Mouse (Mus musculus): ENCODE data around the gene Spata45. TPM values are rescaled to one million over a fixed set of nuclear protein-coding genes. Genes with fewer than 3 reads are reported as not detected.

Gene Spata45
- polyA plus RNA-seq, 1 experiment from 2014 or later = not detected

GRCm38 (mm10) chr1:191068377-191068776 is 31.9 kb downstream of the Spata45 start:
- no peak overlapping the region for H3K9ac ChIP-seq (ENCODE audit: low read length)
- peaks cover 9% of the 10 kb centered on the region; the same call in 1 of the 2 replicates for H3K4me1 ChIP-seq (ENCODE audit: control insufficient read depth, insufficient read depth, low read length)
- H3K27me3 ChIP-seq (ENCODE audit: control insufficient read depth, insufficient read depth, low read length) = no peaks in the 10 kb centered on the region
- DNase-seq (ENCODE audit: low spot score) = no peak
- H3K9me3 ChIP-seq (ENCODE audit: control insufficient read depth, low read length) = no peaks in the 10 kb centered on the region
- H3K27ac ChIP-seq (ENCODE audit: low read depth, low read length) = no peak overlapping the region
- ATAC-seq (ENCODE audit: insufficient read depth, low FRiP score, low TSS enrichment) = no peak
- H3K4me3 ChIP-seq (ENCODE audit: low read depth, low read length) = no peak overlapping the region
- no peak overlapping the region for H3K4me2 ChIP-seq (ENCODE audit: low read depth)
- 83% methylated on average over 5 of the region's 5 CpGs for WGBS
- peaks cover 9% of the 10 kb centered on the region for H3K36me3 ChIP-seq (ENCODE audit: control insufficient read depth, insufficient read depth, low read length)

GRCm38 (mm10) chr1:191070259-191070658 is 33.8 kb downstream of the Spata45 start:
- H3K27me3 ChIP-seq (ENCODE audit: control insufficient read depth, insufficient read depth, low read length) = no peaks in the 10 kb centered on the region
- H3K4me1 ChIP-seq (ENCODE audit: control insufficient read depth, insufficient read depth, low read length) = no peaks in the 10 kb centered on the region
- no peak for DNase-seq (ENCODE audit: low spot score)
- no peak for ATAC-seq (ENCODE audit: insufficient read depth, low FRiP score, low TSS enrichment)
- no peak overlapping the region for H3K27ac ChIP-seq (ENCODE audit: low read depth, low read length)
- 91% methylated on average over 4 of the region's 4 CpGs for WGBS
- no peaks in the 10 kb centered on the region for H3K9me3 ChIP-seq (ENCODE audit: control insufficient read depth, low read length)
- no peak overlapping the region for H3K9ac ChIP-seq (ENCODE audit: low read length)
- no peak overlapping the region for H3K4me3 ChIP-seq (ENCODE audit: low read depth, low read length)
- peaks cover 9% of the 10 kb centered on the region for H3K36me3 ChIP-seq (ENCODE audit: control insufficient read depth, insufficient read depth, low read length)
- no peak overlapping the region for H3K4me2 ChIP-seq (ENCODE audit: low read depth)

DNA sequence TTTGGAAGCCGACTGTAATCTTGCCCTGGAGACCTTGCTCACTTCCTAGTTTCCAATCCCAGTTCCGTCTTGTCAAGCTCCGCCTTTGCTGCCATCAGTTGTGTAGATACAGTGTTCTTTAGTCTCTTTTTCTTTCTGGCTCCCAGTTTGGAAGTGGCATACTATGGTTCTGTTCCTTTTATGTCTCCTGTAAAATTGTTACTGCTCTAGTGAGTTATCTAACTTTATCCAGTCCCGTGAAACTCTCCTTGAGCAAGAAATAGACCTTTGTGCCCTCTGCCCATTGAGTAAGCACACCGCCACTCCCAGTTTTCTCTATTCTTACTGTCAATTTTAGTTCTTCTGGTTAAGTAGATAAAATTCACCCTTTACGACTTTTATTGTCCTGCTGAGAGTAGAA is 35.2 kb downstream of the Spata45 start:
- ATAC-seq (ENCODE audit: insufficient read depth, low FRiP score, low TSS enrichment) (no peak), DNase-seq (ENCODE audit: low spot score) (no peak)
- Histone ChIP-seq H3K4me3 (ENCODE audit: low read depth, low read length) (no peak overlapping the region), H3K9me3 (ENCODE audit: control insufficient read depth, low read length) (no peaks in the 10 kb centered on the region), H3K27me3 (ENCODE audit: control insufficient read depth, insufficient read depth, low read length) (no peaks in the 10 kb centered on the region), H3K9ac (ENCODE audit: low read length) (no peak overlapping the region), H3K27ac (ENCODE audit: low read depth, low read length) (no peak overlapping the region), H3K4me1 (ENCODE audit: control insufficient read depth, insufficient read depth, low read length) (no peaks in the 10 kb centered on the region), H3K36me3 (ENCODE audit: control insufficient read depth, insufficient read depth, low read length) (peaks cover 9% of the 10 kb centered on the region), H3K4me2 (ENCODE audit: low read depth) (no peak overlapping the region)
- WGBS = 90% methylated on average over 6 of the region's 6 CpGs

DNA sequence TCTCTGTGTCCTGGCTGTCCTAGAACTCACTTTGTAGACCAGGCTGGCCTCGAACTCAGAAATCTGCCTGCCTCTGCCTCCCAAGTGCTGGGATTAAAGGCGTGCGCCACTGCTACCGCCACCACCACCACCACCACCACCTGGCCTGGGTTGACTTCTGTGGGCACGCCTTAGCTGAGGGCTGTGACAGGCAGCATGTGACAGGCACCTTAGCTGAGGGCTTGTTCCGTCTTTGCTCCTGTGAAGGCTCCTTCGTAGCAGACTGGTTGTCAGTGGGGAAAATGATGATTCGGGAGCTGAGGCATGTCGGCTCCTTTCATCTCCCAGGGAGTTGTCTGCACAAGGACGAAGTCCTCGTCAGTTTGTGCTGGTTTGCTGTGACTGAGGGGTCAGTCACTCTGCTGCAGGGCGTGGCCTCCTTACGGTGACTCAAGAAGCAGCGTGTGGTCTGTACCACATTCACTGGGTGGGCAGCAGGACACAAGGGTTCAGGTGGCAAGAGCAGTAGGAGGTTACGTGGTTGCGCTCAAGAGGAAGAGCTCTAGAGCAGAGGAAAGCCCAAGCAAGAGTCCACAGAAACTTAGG is 36.0 kb downstream of the Spata45 start:
- peaks cover 11% of the 10 kb centered on the region for H3K36me3 ChIP-seq (ENCODE audit: control insufficient read depth, insufficient read depth, low read length)
- H3K27me3 ChIP-seq (ENCODE audit: control insufficient read depth, insufficient read depth, low read length) = no peaks in the 10 kb centered on the region
- H3K4me1 ChIP-seq (ENCODE audit: control insufficient read depth, insufficient read depth, low read length) = no peaks in the 10 kb centered on the region
- H3K9me3 ChIP-seq (ENCODE audit: control insufficient read depth, low read length) = no peaks in the 10 kb centered on the region
- H3K9ac ChIP-seq (ENCODE audit: low read length) = no peak overlapping the region
- DNase-seq (ENCODE audit: low spot score) (no peak), ATAC-seq (ENCODE audit: insufficient read depth, low FRiP score, low TSS enrichment) (no peak)
- H3K4me3 ChIP-seq (ENCODE audit: low read depth, low read length) = no peak overlapping the region
- 93% methylated on average over 16 of the region's 16 CpGs for WGBS
- H3K4me2 ChIP-seq (ENCODE audit: low read depth) = no peak overlapping the region
- no peak overlapping the region for H3K27ac ChIP-seq (ENCODE audit: low read depth, low read length)

DNA sequence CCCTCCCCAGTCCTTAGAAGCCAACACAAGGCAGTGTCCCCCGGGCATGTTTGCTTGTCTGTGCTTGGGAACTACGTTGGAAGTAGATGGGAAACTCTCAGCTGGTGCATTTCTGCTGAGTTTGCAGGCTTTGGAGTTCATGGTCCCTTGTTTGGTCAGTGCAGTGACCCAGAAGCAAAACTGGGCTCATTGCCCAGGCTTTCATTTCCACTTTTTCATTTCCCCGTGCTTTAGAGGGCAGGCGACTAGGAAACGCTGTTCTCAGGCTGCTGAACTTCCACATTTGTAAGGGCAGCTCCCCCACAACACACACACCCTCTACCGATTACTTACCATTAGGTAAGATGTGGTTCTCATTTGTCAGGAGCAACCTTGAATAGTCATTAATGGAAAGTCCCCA is 36.6 kb downstream of the Spata45 start:
- ATAC-seq (ENCODE audit: insufficient read depth, low FRiP score, low TSS enrichment) = no peak
- H3K9me3 ChIP-seq (ENCODE audit: control insufficient read depth, low read length) = no peaks in the 10 kb centered on the region
- no peak overlapping the region for H3K4me2 ChIP-seq (ENCODE audit: low read depth)
- DNase-seq (ENCODE audit: low spot score) = no peak
- no peak overlapping the region for H3K4me3 ChIP-seq (ENCODE audit: low read depth, low read length)
- H3K27me3 ChIP-seq (ENCODE audit: control insufficient read depth, insufficient read depth, low read length) = no peaks in the 10 kb centered on the region
- no peak overlapping the region for H3K27ac ChIP-seq (ENCODE audit: low read depth, low read length)
- 88% methylated on average over 6 of the region's 6 CpGs for WGBS
- H3K36me3 ChIP-seq (ENCODE audit: control insufficient read depth, insufficient read depth, low read length) = peaks cover 11% of the 10 kb centered on the region
- no peak overlapping the region for H3K9ac ChIP-seq (ENCODE audit: low read length)
- H3K4me1 ChIP-seq (ENCODE audit: control insufficient read depth, insufficient read depth, low read length) = no peaks in the 10 kb centered on the region

GRCm38 (mm10) chr1:191073486-191073885 is 37.0 kb downstream of the Spata45 start:
- Histone ChIP-seq H3K27me3 (ENCODE audit: control insufficient read depth, insufficient read depth, low read length) (no peaks in the 10 kb centered on the region), H3K4me1 (ENCODE audit: control insufficient read depth, insufficient read depth, low read length) (no peaks in the 10 kb centered on the region), H3K9me3 (ENCODE audit: control insufficient read depth, low read length) (no peaks in the 10 kb centered on the region), H3K4me2 (ENCODE audit: low read depth) (no peak overlapping the region), H3K9ac (ENCODE audit: low read length) (no peak overlapping the region), H3K27ac (ENCODE audit: low read depth, low read length) (no peak overlapping the region), H3K36me3 (ENCODE audit: control insufficient read depth, insufficient read depth, low read length) (peaks cover 14% of the 10 kb centered on the region), H3K4me3 (ENCODE audit: low read depth, low read length) (no peak overlapping the region)
- WGBS = 85% methylated on average over 4 of the region's 4 CpGs
- ATAC-seq (ENCODE audit: insufficient read depth, low FRiP score, low TSS enrichment) = no peak
- DNase-seq (ENCODE audit: low spot score) = no peak

DNA sequence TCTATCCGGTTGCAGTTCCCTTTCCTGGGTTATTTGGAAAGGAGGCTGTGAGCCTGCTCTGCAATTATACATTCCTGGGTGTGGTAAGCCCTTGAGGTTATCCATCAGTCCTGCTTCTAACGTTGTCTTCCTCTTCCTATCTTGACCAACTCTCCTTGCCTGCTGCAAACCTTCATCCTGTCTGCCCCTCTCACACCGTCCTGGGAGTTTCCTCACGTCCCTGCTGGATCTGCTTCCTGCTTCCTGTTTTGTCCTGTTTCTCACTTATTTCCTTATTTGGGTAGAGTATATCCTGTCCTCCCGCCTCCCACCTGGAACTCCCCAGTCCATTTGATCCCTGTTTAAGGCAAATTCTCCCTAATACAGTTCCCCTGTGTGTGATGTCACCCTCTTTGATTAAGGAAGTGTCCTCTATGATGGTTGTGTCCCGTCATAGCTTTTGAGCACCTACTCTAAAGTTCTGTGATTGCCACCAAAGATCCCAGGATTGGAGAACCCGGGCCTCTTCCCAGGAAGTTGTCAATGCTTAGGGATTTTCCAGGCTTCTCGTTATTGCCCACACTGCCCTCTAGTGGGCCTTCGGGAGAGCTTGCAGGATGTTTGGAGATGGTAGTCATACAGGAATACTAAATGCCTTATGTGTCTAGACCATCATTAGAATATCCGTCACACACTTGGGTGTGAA is 38.9 kb downstream of the Spata45 start:
- H3K4me1 ChIP-seq (ENCODE audit: control insufficient read depth, insufficient read depth, low read length) = no peaks in the 10 kb centered on the region
- peaks cover 12% of the 10 kb centered on the region for H3K36me3 ChIP-seq (ENCODE audit: control insufficient read depth, insufficient read depth, low read length)
- H3K9ac ChIP-seq (ENCODE audit: low read length) = no peak overlapping the region
- DNase-seq (ENCODE audit: low spot score) (peak; percentile 48), ATAC-seq (ENCODE audit: insufficient read depth, low FRiP score, low TSS enrichment) (no peak)
- no peak overlapping the region for H3K27ac ChIP-seq (ENCODE audit: low read depth, low read length)
- H3K9me3 ChIP-seq (ENCODE audit: control insufficient read depth, low read length) = no peaks in the 10 kb centered on the region
- WGBS = 68% methylated on average over 10 of the region's 10 CpGs
- no peaks in the 10 kb centered on the region for H3K27me3 ChIP-seq (ENCODE audit: control insufficient read depth, insufficient read depth, low read length)
- H3K4me3 ChIP-seq (ENCODE audit: low read depth, low read length) = no peak overlapping the region
- H3K4me2 ChIP-seq (ENCODE audit: low read depth) = no peak overlapping the region

DNA sequence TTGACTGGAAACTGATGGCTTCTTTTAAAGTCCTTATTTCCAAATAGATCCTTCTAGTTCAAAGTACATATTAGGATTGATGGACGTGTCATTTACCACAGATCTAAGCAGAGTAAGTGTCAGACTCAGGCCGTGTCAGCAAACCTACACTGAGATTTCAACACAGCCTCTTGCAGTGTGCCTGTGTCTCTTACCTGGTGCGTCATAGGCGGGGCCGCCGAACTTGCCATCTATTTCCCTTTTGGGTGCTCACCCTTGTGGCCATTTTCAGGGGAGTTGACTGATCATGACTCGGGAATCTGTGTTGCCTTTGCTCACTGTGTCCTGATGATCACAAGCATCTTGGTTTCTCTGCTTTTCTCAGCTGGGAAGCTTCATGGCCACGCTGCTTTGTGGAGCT is 46.8 kb downstream of the Spata45 start:
- peaks cover 5% of the 10 kb centered on the region for H3K36me3 ChIP-seq (ENCODE audit: control insufficient read depth, insufficient read depth, low read length)
- ATAC-seq (ENCODE audit: insufficient read depth, low FRiP score, low TSS enrichment) = no peak
- WGBS = 90% methylated on average over 8 of the region's 8 CpGs
- no peak overlapping the region for H3K4me2 ChIP-seq (ENCODE audit: low read depth)
- no peaks in the 10 kb centered on the region for H3K9me3 ChIP-seq (ENCODE audit: control insufficient read depth, low read length)
- no peak overlapping the region for H3K9ac ChIP-seq (ENCODE audit: low read length)
- no peak overlapping the region for H3K27ac ChIP-seq (ENCODE audit: low read depth, low read length)
- H3K4me1 ChIP-seq (ENCODE audit: control insufficient read depth, insufficient read depth, low read length) = no peaks in the 10 kb centered on the region
- DNase-seq (ENCODE audit: low spot score) = no peak
- H3K27me3 ChIP-seq (ENCODE audit: control insufficient read depth, insufficient read depth, low read length) = no peaks in the 10 kb centered on the region
- no peak overlapping the region for H3K4me3 ChIP-seq (ENCODE audit: low read depth, low read length)

GRCm38 (mm10) chr1:191084951-191085559 is 48.6 kb downstream of the Spata45 start:
- H3K9ac ChIP-seq (ENCODE audit: low read length) = no peak overlapping the region
- no peaks in the 10 kb centered on the region for H3K27me3 ChIP-seq (ENCODE audit: control insufficient read depth, insufficient read depth, low read length)
- no peak overlapping the region for H3K27ac ChIP-seq (ENCODE audit: low read depth, low read length)
- H3K9me3 ChIP-seq (ENCODE audit: control insufficient read depth, low read length) = no peaks in the 10 kb centered on the region
- H3K36me3 ChIP-seq (ENCODE audit: control insufficient read depth, insufficient read depth, low read length) = peaks cover 4% of the 10 kb centered on the region
- H3K4me2 ChIP-seq (ENCODE audit: low read depth) = no peak overlapping the region
- no peaks in the 10 kb centered on the region for H3K4me1 ChIP-seq (ENCODE audit: control insufficient read depth, insufficient read depth, low read length)
- ATAC-seq (ENCODE audit: insufficient read depth, low FRiP score, low TSS enrichment) = no peak
- H3K4me3 ChIP-seq (ENCODE audit: low read depth, low read length) = no peak overlapping the region
- WGBS = 72% methylated on average over 5 of the region's 5 CpGs
- DNase-seq (ENCODE audit: low spot score) = peak; percentile 43
